Mouse (Mus musculus) myocyte (in vitro differentiated cells): ENCODE measurements around the gene Bdkrb2. TPM values are rescaled to one million over a fixed set of nuclear protein-coding genes. Genes with fewer than 3 reads are reported as not detected.

Experiments used
- H3K27me3 ChIP-seq: one replicate; pipeline ENCODE4 v1.6.1; 2011; ENCODE audit not compliant: control insufficient read depth, insufficient read depth, insufficient read length
- H3K36me3 ChIP-seq: one replicate; pipeline ENCODE4 v1.6.1; 2011; ENCODE audit not compliant: control insufficient read depth, insufficient read depth
- H3K4me2 ChIP-seq: one replicate; pipeline ENCODE4 v1.6.1; 2011; ENCODE audit warnings: low read depth, control low read depth
- H3K4me3 ChIP-seq: one replicate; pipeline ENCODE4 v1.5.1; 2011; ENCODE audit warnings: mild to moderate bottlenecking, control low read depth, moderate library complexity
- H3K79me2 ChIP-seq: one replicate; pipeline ENCODE4 v1.6.1; 2011; ENCODE audit not compliant: control insufficient read depth, insufficient read depth
- H3ac ChIP-seq: one replicate; pipeline ENCODE4 v1.6.1; 2011; ENCODE audit not compliant: control insufficient read depth, insufficient read length
- CEBPB ChIP-seq: IDR thresholded peaks from 2 replicates; pipeline ENCODE4 v1.6.1; 2011; ENCODE audit warnings: mild to moderate bottlenecking, moderate library complexity; ENCODE audit not compliant: poor library complexity, insufficient read depth, severe bottlenecking
- E2F4 ChIP-seq: IDR thresholded peaks from one replicate; pipeline ENCODE4 v1.6.1; 2011; ENCODE audit warnings: mild to moderate bottlenecking, control low read depth, moderate library complexity; ENCODE audit not compliant: insufficient read depth
- MAX ChIP-seq: IDR thresholded peaks from one replicate; pipeline ENCODE4 v1.6.1; 2011; ENCODE audit warnings: low read depth, mild to moderate bottlenecking, control low read depth
- MYOD1 ChIP-seq, 3 experiments: IDR thresholded peaks; one replicate each; pipeline ENCODE4 v1.6.1; 2011; ENCODE audit warnings: control low read depth in 2 of 3, low read depth in 2 of 3, mild to moderate bottlenecking in 2 of 3, moderate library complexity in 1 of 3; ENCODE audit not compliant: insufficient read length in 2 of 3, control insufficient read depth in 1 of 3
- MYOG ChIP-seq, 3 experiments: IDR thresholded peaks; one replicate each; pipeline ENCODE4 v1.6.1; 2011; ENCODE audit warnings: control low read depth in 2 of 3, low read depth in 2 of 3, mild to moderate bottlenecking in 2 of 3; ENCODE audit not compliant: insufficient read length in 2 of 3, control insufficient read depth in 1 of 3, insufficient read depth in 1 of 3
- POLR2A ChIP-seq: IDR thresholded peaks from one replicate; pipeline ENCODE4 v1.6.1; 2011; ENCODE audit warnings: low read depth, mild to moderate bottlenecking, control low read depth, moderate library complexity; ENCODE audit not compliant: insufficient read length
- POLR2AphosphoS2 ChIP-seq: IDR thresholded peaks from one replicate; pipeline ENCODE4 v1.6.1; 2011; ENCODE audit warnings: low read depth, control low read depth; ENCODE audit not compliant: insufficient read length
- REST ChIP-seq: IDR thresholded peaks from one replicate; pipeline ENCODE4 v1.6.1; 2011; ENCODE audit warnings: mild to moderate bottlenecking, control low read depth, moderate library complexity; ENCODE audit not compliant: insufficient read depth, insufficient read length
- SRF ChIP-seq: IDR thresholded peaks from one replicate; pipeline ENCODE4 v1.6.1; 2011; ENCODE audit warnings: low read depth; ENCODE audit not compliant: control insufficient read depth, insufficient read length
- TCF12 ChIP-seq: IDR thresholded peaks from one replicate; pipeline ENCODE4 v1.6.1; 2011; ENCODE audit warnings: mild to moderate bottlenecking, control low read depth; ENCODE audit not compliant: poor library complexity, insufficient read depth, severe bottlenecking
- TCF3 ChIP-seq: IDR thresholded peaks from one replicate; pipeline ENCODE4 v1.6.1; 2011; ENCODE audit warnings: low read depth, control low read depth; ENCODE audit not compliant: insufficient read length
- USF1 ChIP-seq: IDR thresholded peaks from one replicate; pipeline ENCODE4 v1.6.1; 2011; ENCODE audit warnings: low read depth, mild to moderate bottlenecking, control low read depth, moderate library complexity
- polyA plus RNA-seq: library from polyadenylated mRNA; unstranded; fragments of >200 nt; fragmentation: generic; extraction: Trizol; gene quantifications from one replicate; pipeline ENCODE4 v1.2.1, GENCODE M21; 2012; ENCODE audit warnings: missing spikeins

The Bdkrb2 gene
- polyA plus RNA-seq, 1 experiment = 2.2 TPM

GRCm38 (mm10) chr12:105541590-105542402 is 21.2 kb upstream of the Bdkrb2 start:
- TF ChIP-seq MAX = no peak
- no peak for TF ChIP-seq MYOG (IDR thresholded peaks at IDR 0.05; ENCODE audit: control insufficient read depth in 1 of 3, insufficient read depth in 1 of 3, insufficient read length in 2 of 3, low read depth in 2 of 3)
- no peak for TF ChIP-seq POLR2A
- no peak for TF ChIP-seq CEBPB
- no peak for TF ChIP-seq MYOD1 (IDR thresholded peaks at IDR 0.05; ENCODE audit: control insufficient read depth in 1 of 3, insufficient read length in 2 of 3, low read depth in 2 of 3)
- no peak for TF ChIP-seq REST
- TF ChIP-seq TCF12 = no peak
- no peak for TF ChIP-seq SRF
- no peak for TF ChIP-seq E2F4
- TF ChIP-seq USF1 = no peak
- no peak for TF ChIP-seq TCF3
- TF ChIP-seq POLR2AphosphoS2 = no peak
- no peaks in the 10 kb centered on the region for H3K36me3 ChIP-seq

DNA sequence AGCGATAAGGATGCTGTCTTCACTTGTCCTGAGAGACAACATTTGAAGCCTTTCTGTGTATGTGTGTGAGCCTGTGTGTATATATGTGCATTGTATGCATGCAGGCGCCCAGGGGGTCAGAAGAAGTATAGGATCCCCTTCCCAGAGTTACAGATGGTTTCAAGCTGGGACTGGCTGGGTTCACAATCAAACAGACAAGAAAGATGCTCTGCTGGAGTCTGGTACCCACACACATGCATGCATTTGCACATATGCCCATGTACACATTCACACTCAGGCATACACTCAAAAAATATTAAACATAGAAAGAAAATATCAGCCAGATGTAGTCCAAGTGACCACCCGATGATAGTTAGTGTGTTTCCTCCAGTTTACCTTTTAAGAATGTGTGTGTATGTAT is 20.5 kb upstream of the Bdkrb2 start:
- Histone ChIP-seq H3K79me2 (no peaks in the 10 kb centered on the region), H3ac (no peak overlapping the region), H3K4me2 (no peak overlapping the region), H3K27me3 (no peaks in the 10 kb centered on the region), H3K4me3 (no peak overlapping the region), H3K36me3 (no peaks in the 10 kb centered on the region)
- no peak for TF ChIP-seq TCF3
- TF ChIP-seq POLR2A = no peak
- no peak for TF ChIP-seq MYOG (IDR thresholded peaks at IDR 0.05; ENCODE audit: control insufficient read depth in 1 of 3, insufficient read depth in 1 of 3, insufficient read length in 2 of 3, low read depth in 2 of 3)
- no peak for TF ChIP-seq TCF12
- TF ChIP-seq POLR2AphosphoS2 = no peak
- TF ChIP-seq REST = no peak
- no peak for TF ChIP-seq E2F4
- no peak for TF ChIP-seq MAX
- no peak for TF ChIP-seq SRF
- TF ChIP-seq MYOD1 (IDR thresholded peaks at IDR 0.05; ENCODE audit: control insufficient read depth in 1 of 3, insufficient read length in 2 of 3, low read depth in 2 of 3) = no peak
- TF ChIP-seq CEBPB = no peak

More at GRCm38 (mm10) chr12:105541590-105542402, 21.2 kb upstream of the Bdkrb2 start:
- H3ac ChIP-seq = no peak overlapping the region
- H3K4me2 ChIP-seq = no peak overlapping the region
- no peaks in the 10 kb centered on the region for H3K27me3 ChIP-seq
- no peak overlapping the region for H3K4me3 ChIP-seq
- H3K79me2 ChIP-seq = no peaks in the 10 kb centered on the region

DNA sequence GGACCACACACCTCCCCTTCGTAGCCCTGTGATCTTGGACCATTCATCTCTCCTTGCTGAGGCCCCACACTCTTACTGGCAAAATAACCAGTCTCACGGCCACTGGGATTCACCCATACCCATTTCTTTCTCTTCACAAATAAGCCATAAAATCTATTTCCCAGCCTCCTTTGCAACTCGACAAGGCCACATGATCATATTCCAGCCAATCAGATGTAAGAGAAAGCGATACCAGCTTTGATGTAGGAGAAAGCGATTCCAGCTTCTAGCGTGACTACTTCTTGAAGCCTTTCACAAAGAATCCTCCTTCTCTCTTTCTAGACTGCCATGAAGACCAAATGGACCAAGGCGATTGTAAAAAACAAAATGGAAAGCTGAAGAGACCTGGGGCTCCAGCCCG is 19.9 kb upstream of the Bdkrb2 start:
- H3K36me3 ChIP-seq = no peaks in the 10 kb centered on the region
- H3ac ChIP-seq = no peak overlapping the region
- no peaks in the 10 kb centered on the region for H3K79me2 ChIP-seq
- no peak overlapping the region for H3K4me3 ChIP-seq
- no peaks in the 10 kb centered on the region for H3K27me3 ChIP-seq
- H3K4me2 ChIP-seq = peak overlapping the region; percentile 37
- TF ChIP-seq MAX (no peak), TCF3 (no peak), TCF12 (no peak), MYOG (IDR thresholded peaks at IDR 0.05; ENCODE audit: control insufficient read depth in 1 of 3, insufficient read depth in 1 of 3, insufficient read length in 2 of 3, low read depth in 2 of 3) (no peak), E2F4 (no peak), SRF (no peak), MYOD1 (IDR thresholded peaks at IDR 0.05; ENCODE audit: control insufficient read depth in 1 of 3, insufficient read length in 2 of 3, low read depth in 2 of 3) (no peak), POLR2A (no peak), REST (no peak), USF1 (no peak), CEBPB (no peak), POLR2AphosphoS2 (no peak)

GRCm38 (mm10) chr12:105543751-105544150 is 19.3 kb upstream of the Bdkrb2 start:
- H3ac ChIP-seq = no peak overlapping the region
- H3K4me2 ChIP-seq = peak overlapping the region; percentile 37
- H3K27me3 ChIP-seq = no peaks in the 10 kb centered on the region
- no peaks in the 10 kb centered on the region for H3K36me3 ChIP-seq
- TF ChIP-seq USF1 = no peak
- no peak for TF ChIP-seq CEBPB
- TF ChIP-seq MYOG (IDR thresholded peaks at IDR 0.05; ENCODE audit: control insufficient read depth in 1 of 3, insufficient read depth in 1 of 3, insufficient read length in 2 of 3, low read depth in 2 of 3) = no peak
- TF ChIP-seq SRF = no peak
- TF ChIP-seq TCF12 = no peak
- no peak for TF ChIP-seq REST
- TF ChIP-seq TCF3 = no peak
- TF ChIP-seq MAX = no peak
- no peak for TF ChIP-seq POLR2A
- TF ChIP-seq POLR2AphosphoS2 = no peak
- no peak overlapping the region for H3K4me3 ChIP-seq
- H3K79me2 ChIP-seq = no peaks in the 10 kb centered on the region

- Histone ChIP-seq H3K79me2 (no peaks in the 10 kb centered on the region), H3ac (no peak overlapping the region)
- no peak for TF ChIP-seq MAX
- no peak for TF ChIP-seq E2F4
- TF ChIP-seq REST = no peak
- TF ChIP-seq MYOD1 (IDR thresholded peaks at IDR 0.05; ENCODE audit: control insufficient read depth in 1 of 3, insufficient read length in 2 of 3, low read depth in 2 of 3) = no peak
- TF ChIP-seq POLR2AphosphoS2 = no peak
- no peak for TF ChIP-seq MYOG (IDR thresholded peaks at IDR 0.05; ENCODE audit: control insufficient read depth in 1 of 3, insufficient read depth in 1 of 3, insufficient read length in 2 of 3, low read depth in 2 of 3)
- TF ChIP-seq CEBPB = no peak
- TF ChIP-seq TCF12 = no peak
- no peak for TF ChIP-seq TCF3
- no peak for TF ChIP-seq POLR2A
- TF ChIP-seq SRF = no peak
- no peak for TF ChIP-seq USF1
Observed at GRCm38 (mm10) chr12:105544872-105545271, 18.2 kb upstream of the Bdkrb2 start.

More at GRCm38 (mm10) chr12:105544872-105545271, 18.2 kb upstream of the Bdkrb2 start:
- H3K27me3 ChIP-seq = no peaks in the 10 kb centered on the region
- no peak overlapping the region for H3K4me3 ChIP-seq
- H3K36me3 ChIP-seq = no peaks in the 10 kb centered on the region
- H3K4me2 ChIP-seq = no peak overlapping the region
